Mouse (Mus musculus) midbrain, embryonic 14.5 days (tissue): ENCODE measurements around the gene Zfyve21. TPM values are rescaled to one million over a fixed set of nuclear protein-coding genes. Genes with fewer than 3 reads are reported as not detected.

ENCODE experiments used
- ATAC-seq: fragments of 200-750 bp; cut with Nextera tagmentation; 2 replicates; pipeline ENCODE4 v1.8.0; 2017; ENCODE audit warnings: moderate number of reproducible peaks, moderate library complexity; ENCODE audit not compliant: low FRiP score, low TSS enrichment
- DNase-seq: peaks from one replicate; pipeline ENCODE4 v3.0.0-alpha.2; 2015
- H3K27ac ChIP-seq: fragments of 300-500 bp; sonication (generic); replicated peaks from 2 replicates; pipeline ENCODE4 v1.5.1; 2014; ENCODE audit warnings: mild to moderate bottlenecking, low read depth, low read length, moderate library complexity
- H3K27me3 ChIP-seq: fragments of 300-500 bp; sonication (generic); 2 replicates; pipeline ENCODE4 v1.6.1; 2014; ENCODE audit warnings: low read length, control low read depth, mixed read lengths; ENCODE audit not compliant: control insufficient read depth, insufficient read depth
- H3K36me3 ChIP-seq: fragments of 300-500 bp; sonication (generic); 2 replicates; pipeline ENCODE4 v1.6.1; 2014; ENCODE audit warnings: low read length, control low read depth; ENCODE audit not compliant: control insufficient read depth, insufficient read depth
- H3K4me1 ChIP-seq: fragments of 300-500 bp; sonication (generic); 2 replicates; pipeline ENCODE4 v1.6.1; 2014; ENCODE audit warnings: mild to moderate bottlenecking, antibody characterized with exemption, low read length, control low read depth; ENCODE audit not compliant: control insufficient read depth, insufficient read depth
- H3K4me2 ChIP-seq: fragments of 300-500 bp; sonication (generic); 2 replicates; pipeline ENCODE4 v1.6.1; 2014; ENCODE audit warnings: mild to moderate bottlenecking, low read length, moderate library complexity
- H3K4me3 ChIP-seq: fragments of 300-500 bp; sonication (generic); replicated peaks from 2 replicates; pipeline ENCODE4 v1.5.1; 2014; ENCODE audit warnings: low read depth, low read length
- H3K9ac ChIP-seq: fragments of 300-500 bp; sonication (generic); replicated peaks from 2 replicates; pipeline ENCODE4 v1.6.1; 2014; ENCODE audit warnings: mild to moderate bottlenecking, low read length, moderate library complexity
- H3K9me3 ChIP-seq: fragments of 300-500 bp; sonication (generic); 2 replicates; pipeline ENCODE4 v1.6.1; 2016; ENCODE audit warnings: low read length, control low read depth, mixed read lengths; ENCODE audit not compliant: control insufficient read depth
- WGBS: fragments of 180-500 bp; shearing (Covaris S2); extraction: QIAGEN DNeasy Blood & Tissue Kit; methylation state at CpG from one replicate; pipeline ENCODE4 v1.1.7; 2014; 5-methylcytosine and 5-hydroxymethylcytosine counted together
- polyA plus RNA-seq: library from polyadenylated mRNA; unstranded; fragments of >200 nt; fragmentation: Nextera tagmentation; extraction: Ambion mirVana; gene quantifications from 2 replicates; pipeline ENCODE4 v1.2.1, GENCODE M21; 2014

Zfyve21 gene
- polyA plus RNA-seq, 1 experiment from 2014 or later = 33.7 TPM

DNA sequence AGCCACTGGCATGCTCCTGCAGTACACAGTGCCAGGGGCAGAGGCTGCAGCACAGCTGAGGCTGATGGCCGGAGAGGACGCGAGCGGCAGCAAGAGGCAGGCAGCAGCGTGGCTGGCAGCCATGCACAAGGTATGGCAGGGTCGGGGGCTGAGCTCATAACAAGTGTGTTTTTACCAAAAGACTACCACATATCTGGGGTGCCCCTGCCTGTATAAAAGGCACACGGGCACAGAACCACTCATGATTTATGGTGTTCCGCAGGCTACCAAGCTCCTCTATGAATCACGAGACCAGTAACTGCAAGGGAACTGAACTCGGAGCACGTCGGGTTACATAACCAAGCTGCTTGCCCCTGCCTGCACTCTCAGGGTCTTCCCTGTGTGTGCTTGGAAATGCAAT, 13.6 kb downstream of the Zfyve21 start:
- DNase-seq (no peak), ATAC-seq (no peak)
- no peak overlapping the region for H3K4me2 ChIP-seq
- peaks cover 92% of the 10 kb centered on the region for H3K36me3 ChIP-seq
- no peak overlapping the region for H3K4me3 ChIP-seq
- no peaks in the 10 kb centered on the region for H3K9me3 ChIP-seq
- WGBS = 94% methylated on average over 12 of the region's 12 CpGs
- no peaks in the 10 kb centered on the region for H3K27me3 ChIP-seq
- H3K9ac ChIP-seq = no peak overlapping the region
- H3K4me1 ChIP-seq = no peaks in the 10 kb centered on the region
- no peak overlapping the region for H3K27ac ChIP-seq

DNA sequence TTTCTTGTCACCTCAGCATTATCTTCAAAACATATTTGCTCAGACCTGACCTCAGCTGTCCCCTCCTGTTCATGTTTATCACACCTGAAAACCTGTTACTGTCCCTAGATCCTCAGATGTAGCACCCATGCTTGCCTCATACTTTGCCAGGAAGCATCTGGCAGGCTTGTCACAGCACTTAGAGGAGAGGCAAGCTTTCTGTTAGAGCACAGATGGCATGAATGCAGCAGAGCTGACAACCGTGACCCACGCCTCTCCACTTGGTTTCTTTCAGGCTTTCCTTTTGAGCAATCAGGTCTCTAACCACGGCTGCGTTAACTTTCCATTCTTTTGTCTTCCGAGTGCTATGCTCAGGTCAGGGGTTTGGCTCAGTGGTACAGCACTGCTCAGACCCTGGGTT, 15.5 kb downstream of the Zfyve21 start:
- Histone ChIP-seq H3K4me2 (no peak overlapping the region), H3K27ac (no peak overlapping the region), H3K9me3 (no peaks in the 10 kb centered on the region), H3K4me1 (no peaks in the 10 kb centered on the region), H3K36me3 (peaks cover 98% of the 10 kb centered on the region), H3K9ac (no peak overlapping the region), H3K27me3 (no peaks in the 10 kb centered on the region), H3K4me3 (no peak overlapping the region)
- 34% methylated on average over 5 of the region's 5 CpGs for WGBS
- DNase-seq = peak; percentile 21
- ATAC-seq = no peak

GRCm38 (mm10) chr12:111829954-111830353, 16.0 kb downstream of the Zfyve21 start:
- Histone ChIP-seq H3K27me3 (no peaks in the 10 kb centered on the region), H3K4me2 (no peak overlapping the region), H3K4me3 (no peak overlapping the region), H3K27ac (no peak overlapping the region), H3K4me1 (no peaks in the 10 kb centered on the region), H3K36me3 (peaks cover 98% of the 10 kb centered on the region), H3K9ac (no peak overlapping the region), H3K9me3 (no peaks in the 10 kb centered on the region)
- ATAC-seq (no peak), DNase-seq (no peak)
- WGBS = 87% methylated on average over 9 of the region's 9 CpGs

GRCm38 (mm10) chr12:111830375-111830774, 16.4 kb downstream of the Zfyve21 start:
- DNase-seq = no peak
- Histone ChIP-seq H3K9me3 (no peaks in the 10 kb centered on the region), H3K27ac (no peak overlapping the region), H3K4me2 (no peak overlapping the region), H3K4me3 (no peak overlapping the region), H3K4me1 (no peaks in the 10 kb centered on the region), H3K27me3 (no peaks in the 10 kb centered on the region), H3K9ac (no peak overlapping the region), H3K36me3 (peaks cover 98% of the 10 kb centered on the region)
- no peak for ATAC-seq
- 85% methylated on average over 10 of the region's 10 CpGs for WGBS

DNA sequence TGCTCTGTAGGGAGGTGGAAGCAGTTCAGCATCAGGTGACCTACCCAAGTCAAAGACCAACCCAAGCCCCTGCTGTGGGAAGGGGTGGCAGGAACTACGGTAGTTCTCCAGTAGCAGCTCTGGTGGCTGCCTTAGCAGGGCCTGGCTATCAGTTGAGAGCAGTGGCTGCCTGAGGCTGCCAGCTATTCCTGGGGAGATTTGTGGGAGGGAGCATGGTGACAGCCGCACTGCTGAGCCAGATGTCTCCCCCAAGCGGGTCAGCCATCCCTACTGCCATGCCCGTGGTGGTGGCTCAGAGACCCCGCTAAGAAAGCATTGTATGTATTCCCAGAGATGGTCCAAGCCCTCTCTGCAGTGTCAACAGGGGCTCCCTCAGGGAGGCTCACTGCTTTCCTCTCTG, 18.7 kb downstream of the Zfyve21 start:
- DNase-seq (no peak), ATAC-seq (no peak)
- H3K36me3 ChIP-seq = peaks cover 98% of the 10 kb centered on the region
- no peaks in the 10 kb centered on the region for H3K4me1 ChIP-seq
- no peak overlapping the region for H3K27ac ChIP-seq
- 85% methylated on average over 5 of the region's 5 CpGs for WGBS
- no peaks in the 10 kb centered on the region for H3K9me3 ChIP-seq
- no peak overlapping the region for H3K4me3 ChIP-seq
- H3K27me3 ChIP-seq = no peaks in the 10 kb centered on the region
- H3K4me2 ChIP-seq = no peak overlapping the region
- H3K9ac ChIP-seq = no peak overlapping the region

GRCm38 (mm10) chr12:111833457-111833856, 19.5 kb downstream of the Zfyve21 start:
- Histone ChIP-seq H3K4me3 (no peak overlapping the region), H3K36me3 (peaks cover 96% of the 10 kb centered on the region), H3K27ac (no peak overlapping the region)

GRCm38 (mm10) chr12:111842565-111843433, 28.8 kb downstream of the Zfyve21 start:
- Histone ChIP-seq H3K9me3 (no peaks in the 10 kb centered on the region), H3K9ac (no peak overlapping the region), H3K36me3 (peaks cover 51% of the 10 kb centered on the region), H3K4me2 (no peak overlapping the region), H3K27me3 (no peaks in the 10 kb centered on the region), H3K27ac (no peak overlapping the region), H3K4me3 (no peak overlapping the region), H3K4me1 (no peaks in the 10 kb centered on the region)
- WGBS = 88% methylated on average over 15 of the region's 15 CpGs
- DNase-seq (no peak), ATAC-seq (no peak)

More at GRCm38 (mm10) chr12:111833457-111833856, 19.5 kb downstream of the Zfyve21 start:
- Histone ChIP-seq H3K27me3 (no peaks in the 10 kb centered on the region), H3K4me2 (no peak overlapping the region), H3K9me3 (no peaks in the 10 kb centered on the region), H3K9ac (no peak overlapping the region), H3K4me1 (no peaks in the 10 kb centered on the region)
- ATAC-seq = no peak
- no peak for DNase-seq
- WGBS = 90% methylated on average over 10 of the region's 10 CpGs

GRCm38 (mm10) chr12:111843470-111843869, 29.5 kb downstream of the Zfyve21 start:
- H3K27me3 ChIP-seq = no peaks in the 10 kb centered on the region
- H3K36me3 ChIP-seq = peaks cover 45% of the 10 kb centered on the region
- ATAC-seq (no peak), DNase-seq (no peak)
- no peaks in the 10 kb centered on the region for H3K9me3 ChIP-seq
- no peak overlapping the region for H3K4me2 ChIP-seq
- H3K27ac ChIP-seq = no peak overlapping the region
- no peak overlapping the region for H3K4me3 ChIP-seq
- 64% methylated on average over 2 of the region's 2 CpGs for WGBS
- H3K4me1 ChIP-seq = no peaks in the 10 kb centered on the region
- H3K9ac ChIP-seq = no peak overlapping the region

DNA sequence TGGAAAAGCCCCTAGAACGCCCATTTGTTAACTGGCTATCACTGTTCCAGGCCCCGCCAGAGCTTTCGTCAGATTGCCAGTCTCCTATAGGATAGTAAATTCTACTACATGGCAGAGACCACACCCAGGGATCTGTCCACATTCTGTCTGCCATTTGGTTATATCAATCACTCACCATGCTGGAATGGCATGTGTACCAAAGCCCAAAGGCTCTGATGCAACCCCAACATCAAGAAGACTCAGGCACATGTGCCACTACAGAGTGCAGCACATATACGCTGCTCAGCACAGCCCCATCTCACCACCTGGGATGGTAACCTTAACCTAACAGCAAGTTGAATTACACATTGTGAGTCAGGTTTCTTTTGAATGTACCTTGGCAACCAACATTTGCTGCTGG, 32.0 kb downstream of the Zfyve21 start:
- Histone ChIP-seq H3K27ac (no peak overlapping the region), H3K4me2 (no peak overlapping the region), H3K27me3 (no peaks in the 10 kb centered on the region), H3K36me3 (peaks cover 23% of the 10 kb centered on the region; the same call in 1 of the 2 replicates), H3K4me1 (no peaks in the 10 kb centered on the region), H3K4me3 (no peak overlapping the region), H3K9ac (no peak overlapping the region), H3K9me3 (no peaks in the 10 kb centered on the region)
- DNase-seq (no peak), ATAC-seq (no peak)
- 90% methylated on average over 4 of the region's 4 CpGs for WGBS
